Mouse (Mus musculus) liver, embryonic 14.5 days (tissue): ENCODE results near the gene Cyren.

ENCODE experiments used
- CTCF ChIP-seq: IDR thresholded peaks from 2 replicates; pipeline ENCODE4 v1.5.1; 2016; ENCODE audit warnings: antibody characterized with exemption, low read depth, control low read depth
- EP300 ChIP-seq: IDR thresholded peaks from 2 replicates; pipeline ENCODE4 v1.6.1; 2016; ENCODE audit warnings: antibody characterized with exemption, low read depth

- TF ChIP-seq CTCF (peak; percentile 44; the same call in 1 of the 2 replicates), EP300 (no peak)
These were observed 32.7 kb upstream of the Cyren start, which contains the start of gene Wdr91 for GRCm38 (mm10) chr6:34910371-34911219.
